Mouse (Mus musculus): ENCODE data around the gene Mvb12b. TPM values are rescaled to one million over a fixed set of nuclear protein-coding genes. Genes with fewer than 3 reads are reported as not detected.

Mvb12b gene
- total RNA-seq, 1 experiment = 5.0 TPM

GRCm38 (mm10) chr2:33700581-33701445 is 186.9 kb downstream of the Mvb12b start:
- Histone ChIP-seq H3K36me3 (ENCODE audit: control insufficient read depth, insufficient read depth, low read length, poor library complexity, severe bottlenecking) (no peaks in the 10 kb centered on the region), H3K4me3 (ENCODE audit: insufficient read depth in 1 of 2, low read depth in 1 of 2, low read length in 2 of 2, poor library complexity in 1 of 2, severe bottlenecking in 1 of 2) (no peak overlapping the region), H3K4me1 (ENCODE audit: control insufficient read depth in 2 of 2, insufficient read depth in 2 of 2, low read length in 2 of 2, poor library complexity in 1 of 2) (no peaks in the 10 kb centered on the region), H3K9me3 (ENCODE audit: control insufficient read depth, insufficient read depth, low read depth, low read length) (no peaks in the 10 kb centered on the region), H3K27ac (ENCODE audit: insufficient read depth, low read depth, low read length, poor library complexity, severe bottlenecking) (no peak overlapping the region), H3K9ac (ENCODE audit: insufficient read depth, low read depth, low read length, poor library complexity, severe bottlenecking) (no peak overlapping the region)
- TF ChIP-seq ZNF384 (IDR thresholded peaks at IDR 0.05; ENCODE audit: low read depth, low read length) (no peak), HCFC1 (IDR thresholded peaks at IDR 0.05; ENCODE audit: borderline replicate concordance, insufficient read depth, low read length) (no peak), MAFK (IDR thresholded peaks at IDR 0.05; ENCODE audit: insufficient read depth, low read depth, low read length) (no peak), ZC3H11A (IDR thresholded peaks at IDR 0.05; ENCODE audit: borderline replicate concordance, low read depth, low read length) (no peak), CHD2 (IDR thresholded peaks at IDR 0.05; ENCODE audit: low read depth, low read length) (no peak)
- in situ Hi-C loops (cut with MboI; ENCODE audit: low sequenced_read_pairs in 2 of 2, unreplicated experiment in 2 of 2) = no loop called here
- DNase-seq (ENCODE audit: low read depth, low spot score) = no peak

- Histone ChIP-seq H3K36me3 (ENCODE audit: control insufficient read depth, insufficient read depth, low read length, poor library complexity, severe bottlenecking) (no peaks in the 10 kb centered on the region), H3K4me1 (ENCODE audit: control insufficient read depth in 2 of 2, insufficient read depth in 2 of 2, low read length in 2 of 2, poor library complexity in 1 of 2) (no peaks in the 10 kb centered on the region), H3K9me3 (ENCODE audit: control insufficient read depth, insufficient read depth, low read depth, low read length) (no peaks in the 10 kb centered on the region), H3K4me3 (ENCODE audit: insufficient read depth in 1 of 2, low read depth in 1 of 2, low read length in 2 of 2, poor library complexity in 1 of 2, severe bottlenecking in 1 of 2) (no peak overlapping the region), H3K9ac (ENCODE audit: insufficient read depth, low read depth, low read length, poor library complexity, severe bottlenecking) (no peak overlapping the region), H3K27ac (ENCODE audit: insufficient read depth, low read depth, low read length, poor library complexity, severe bottlenecking) (no peak overlapping the region)
- in situ Hi-C loops (cut with MboI; ENCODE audit: low sequenced_read_pairs in 2 of 2, unreplicated experiment in 2 of 2) = no loop called here
- peak; percentile 38 for DNase-seq (ENCODE audit: low read depth, low spot score)
- TF ChIP-seq ZNF384 (IDR thresholded peaks at IDR 0.05; ENCODE audit: low read depth, low read length) (no peak), CHD2 (IDR thresholded peaks at IDR 0.05; ENCODE audit: low read depth, low read length) (no peak), ZC3H11A (IDR thresholded peaks at IDR 0.05; ENCODE audit: borderline replicate concordance, low read depth, low read length) (no peak), MAFK (IDR thresholded peaks at IDR 0.05; ENCODE audit: insufficient read depth, low read depth, low read length) (no peak), HCFC1 (IDR thresholded peaks at IDR 0.05; ENCODE audit: borderline replicate concordance, insufficient read depth, low read length) (no peak)
These were observed 188.8 kb downstream of the Mvb12b start for GRCm38 (mm10) chr2:33698898-33699297.

- Histone ChIP-seq H3K9ac (ENCODE audit: insufficient read depth, low read depth, low read length, poor library complexity, severe bottlenecking) (no peak overlapping the region), H3K4me3 (ENCODE audit: insufficient read depth in 1 of 2, low read depth in 1 of 2, low read length in 2 of 2, poor library complexity in 1 of 2, severe bottlenecking in 1 of 2) (no peak overlapping the region), H3K36me3 (ENCODE audit: control insufficient read depth, insufficient read depth, low read length, poor library complexity, severe bottlenecking) (no peaks in the 10 kb centered on the region), H3K27ac (ENCODE audit: insufficient read depth, low read depth, low read length, poor library complexity, severe bottlenecking) (no peak overlapping the region), H3K4me1 (ENCODE audit: control insufficient read depth in 2 of 2, insufficient read depth in 2 of 2, low read length in 2 of 2, poor library complexity in 1 of 2) (no peaks in the 10 kb centered on the region), H3K9me3 (ENCODE audit: control insufficient read depth, insufficient read depth, low read depth, low read length) (no peaks in the 10 kb centered on the region)
- no peak for TF ChIP-seq HCFC1 (IDR thresholded peaks at IDR 0.05; ENCODE audit: borderline replicate concordance, insufficient read depth, low read length)
- in situ Hi-C loops (cut with MboI; ENCODE audit: low sequenced_read_pairs in 2 of 2, unreplicated experiment in 2 of 2) = no loop called here
- no peak for DNase-seq (ENCODE audit: low read depth, low spot score)
These were observed 191.3 kb downstream of the Mvb12b start for GRCm38 (mm10) chr2:33696428-33696827.

- no peak for TF ChIP-seq ZC3H11A (IDR thresholded peaks at IDR 0.05; ENCODE audit: borderline replicate concordance, low read depth, low read length)
- TF ChIP-seq HCFC1 (IDR thresholded peaks at IDR 0.05; ENCODE audit: borderline replicate concordance, insufficient read depth, low read length) = no peak
- no peak for TF ChIP-seq ZNF384 (IDR thresholded peaks at IDR 0.05; ENCODE audit: low read depth, low read length)
- TF ChIP-seq CHD2 (IDR thresholded peaks at IDR 0.05; ENCODE audit: low read depth, low read length) = no peak
- TF ChIP-seq MAFK (IDR thresholded peaks at IDR 0.05; ENCODE audit: insufficient read depth, low read depth, low read length) = no peak
- Histone ChIP-seq H3K9ac (ENCODE audit: insufficient read depth, low read depth, low read length, poor library complexity, severe bottlenecking) (no peak overlapping the region), H3K27ac (ENCODE audit: insufficient read depth, low read depth, low read length, poor library complexity, severe bottlenecking) (no peak overlapping the region), H3K9me3 (ENCODE audit: control insufficient read depth, insufficient read depth, low read depth, low read length) (no peaks in the 10 kb centered on the region), H3K36me3 (ENCODE audit: control insufficient read depth, insufficient read depth, low read length, poor library complexity, severe bottlenecking) (no peaks in the 10 kb centered on the region), H3K4me3 (ENCODE audit: insufficient read depth in 1 of 2, low read depth in 1 of 2, low read length in 2 of 2, poor library complexity in 1 of 2, severe bottlenecking in 1 of 2) (no peak overlapping the region), H3K4me1 (ENCODE audit: control insufficient read depth in 2 of 2, insufficient read depth in 2 of 2, low read length in 2 of 2, poor library complexity in 1 of 2) (peaks cover 0 to 3% of the 10 kb centered on the region in 2 experiments; a peak in 1 of 4 replicates)
- in situ Hi-C loops (cut with MboI; ENCODE audit: low sequenced_read_pairs in 2 of 2, unreplicated experiment in 2 of 2) = no loop called here
- peak; percentile 29 for DNase-seq (ENCODE audit: low read depth, low spot score)
These were observed 193.8 kb downstream of the Mvb12b start for GRCm38 (mm10) chr2:33693931-33694330.
